Mouse (Mus musculus) thymus, postnatal 10 days (tissue): ENCODE measurements around the gene Ugt1a6a.
"Not testable (repeated sequence)": the region's sequence is repeated elsewhere in the genome, so short reads cannot be mapped to it uniquely, and the experiment has no call there.

Experiments
- DNase-seq, 2 experiments: peaks; one replicate each; pipeline ENCODE4 v3.0.0; 2021; ENCODE audit warnings: low spot score in 2 of 2

The Ugt1a6a gene

GRCm38 (mm10) chr1:88135229-88135904 lies 758 bp downstream of the Ugt1a6a start:
- not testable (repeated sequence) for DNase-seq

- DNase-seq: no peak
These were observed 2.0 kb downstream of the Ugt1a6a start for GRCm38 (mm10) chr1:88136646-88137045.

GRCm38 (mm10) chr1:88137264-88137663 lies 2.7 kb downstream of the Ugt1a6a start:
- DNase-seq: no peak

GRCm38 (mm10) chr1:88138145-88138544 lies 3.5 kb downstream of the Ugt1a6a start:
- DNase-seq: no peak

GRCm38 (mm10) chr1:88140492-88140891 lies 5.9 kb downstream of the Ugt1a6a start:
- not testable (repeated sequence) for DNase-seq

GRCm38 (mm10) chr1:88143966-88144675 lies 9.5 kb downstream of the Ugt1a6a start:
- DNase-seq: peak; percentile 4 to 46

GRCm38 (mm10) chr1:88145278-88145677 lies 10.7 kb downstream of the Ugt1a6a start:
- DNase-seq: not testable (repeated sequence)

GRCm38 (mm10) chr1:88150133-88150532 lies 15.5 kb downstream of the Ugt1a6a start:
- not testable (repeated sequence) for DNase-seq

- DNase-seq: no peak
These were observed 23.8 kb downstream of the Ugt1a6a start for GRCm38 (mm10) chr1:88158430-88158829.

GRCm38 (mm10) chr1:88165711-88166110 lies 31.1 kb downstream of the Ugt1a6a start, which contains the start of gene Ugt1a5:
Ugt1a5 (plus strand) TSS chr1:88166012.
- DNase-seq: no peak

GRCm38 (mm10) chr1:88172190-88172589 lies 37.6 kb downstream of the Ugt1a6a start:
- DNase-seq: not testable (repeated sequence)

- DNase-seq: no peak
These were observed 45.0 kb downstream of the Ugt1a6a start for GRCm38 (mm10) chr1:88179657-88180056.

- DNase-seq: no peak
These were observed 51.8 kb downstream of the Ugt1a6a start for GRCm38 (mm10) chr1:88186325-88186935.

- DNase-seq: no peak
These were observed 57.5 kb downstream of the Ugt1a6a start for GRCm38 (mm10) chr1:88192136-88192535.

GRCm38 (mm10) chr1:88195687-88196086 lies 61.1 kb downstream of the Ugt1a6a start:
- DNase-seq: no peak

GRCm38 (mm10) chr1:88197443-88197842 lies 62.8 kb downstream of the Ugt1a6a start:
- DNase-seq: no peak

GRCm38 (mm10) chr1:88199996-88200395 lies 65.4 kb downstream of the Ugt1a6a start:
- DNase-seq: no peak

- no peak for DNase-seq
These were observed 65.8 kb downstream of the Ugt1a6a start, which contains the start of gene Ugt1a2 for GRCm38 (mm10) chr1:88200456-88200855. Ugt1a2 (plus strand) TSS chr1:88200601.

- peak; percentile 73 to 80 for DNase-seq
These were observed 70.8 kb downstream of the Ugt1a6a start, which contains the start of gene Dnajb3 for GRCm38 (mm10) chr1:88205294-88205922. Dnajb3 (minus strand) TSS chr1:88205782.

- no peak for DNase-seq
These were observed 72.4 kb downstream of the Ugt1a6a start for GRCm38 (mm10) chr1:88206843-88207479.

- no peak for DNase-seq
These were observed 77.2 kb downstream of the Ugt1a6a start, which contains the start of gene Ugt1a1 for GRCm38 (mm10) chr1:88211812-88212211. Ugt1a1 (plus strand) TSS chr1:88211959.
